8 mouse cellular contexts compared by ENCODE assay signal in genomic region chr14:21848166-21849154, GRCm38 (mm10). TPM values are rescaled to one million over a fixed set of nuclear protein-coding genes. Genes with fewer than 3 reads are reported as not detected.
A peak's percentile ranks its signal among the peaks of the same experiment; 100 is the strongest.
DNase-seq lines count a peak whose midpoint lies in the region; ATAC-seq lines count a peak whose summit lies in the region.

Comtd1 (minus strand) TSS chr14:21848977.

- H3K27me3 ChIP-seq in megakaryocyte, embryonic 14.5 days (replicated peaks): no peaks in the 10 kb centered on the region

- peaks cover 71% of the 10 kb centered on the region for H3K4me1 ChIP-seq in megakaryocyte, embryonic 14.5 days

- H3K9me3 ChIP-seq in megakaryocyte, embryonic 14.5 days: no peaks in the 10 kb centered on the region

- H3K4me3 ChIP-seq in megakaryocyte, embryonic 14.5 days (replicated peaks): peak within 1 kb of the TSS; percentile 95

- ATAC-seq in common myeloid progenitor, adult 5-6 weeks (replicated peaks; ENCODE audit: low read depth, poor library complexity, severe bottlenecking): peak; percentile 81

- peaks cover 40% of the 10 kb centered on the region for H3K36me3 ChIP-seq in megakaryocyte, embryonic 14.5 days (replicated peaks; ENCODE audit: low read length)

- peak; percentile 97 for DNase-seq in ZHBTc4 (ENCODE audit: low read depth, low spot score)
- DNase-seq in gastrocnemius, adult 8-10 months (ENCODE audit: low spot score in 2 of 2): peak; percentile 92
- DNase-seq in hindlimb bud, embryonic 11.5 days (ENCODE audit: extremely low spot score, low read depth, low spot score): peak; percentile 91
- DNase-seq in left cerebral cortex, adult 8-10 months (ENCODE audit: low spot score in 2 of 2): peak; percentile 92 to 96
- peak; percentile 96 for DNase-seq in right cerebral cortex, postnatal 10 days (ENCODE audit: low spot score in 2 of 2)
- peak; percentile 91 for DNase-seq in urinary bladder, postnatal 25 days (ENCODE audit: low spot score)

RNA-seq across cellular contexts. Expression of gene Comtd1, which starts in this region (rescaled TPM):
- total RNA-seq in common myeloid progenitor, adult 5-6 weeks (2017): 7.3 and 14.0 TPM in 2 replicates
- 10 to 100 TPM in 2 of 4 experiments, 1 to 10 TPM in 2; 6.5 to 11.5 (median 9.7) TPM for total RNA-seq in gastrocnemius, adult 8-10 months (2022)
- total RNA-seq in left cerebral cortex, adult 8-10 months (2022): 10 to 100 TPM; 23.8 to 32.8 (median 30.7) TPM
- 37.7 and 44.1 TPM in 2 replicates for polyA plus RNA-seq in megakaryocyte, embryonic 14.5 days (2012; ENCODE audit: insufficient read depth, low replicate concordance)

Comparison
In these comparisons a context has a peak if more than half of its experiments do, and no peak if none do; other contexts are left out.
1. Peak in every context shown above with its lines: DNase-seq, ATAC-seq and H3K4me3 ChIP-seq.